Mouse (Mus musculus) stomach, embryonic 14.5 days (tissue): Measurements from ENCODE around the gene Sbds. TPM values are rescaled to one million over a fixed set of nuclear protein-coding genes. Genes with fewer than 3 reads are reported as not detected.
A peak's percentile ranks its signal among the peaks of the same experiment; 100 is the strongest.

Experiments used
- ATAC-seq: fragments of 200-750 bp; cut with Nextera tagmentation; 2 replicates; pipeline ENCODE4 v1.8.0; 2017; ENCODE audit warnings: low read depth, moderate TSS enrichment; ENCODE audit not compliant: insufficient number of reproducible peaks, insufficient read depth, low FRiP score
- H3K27ac ChIP-seq: fragments of 300-500 bp; sonication (generic); 2 replicates; pipeline ENCODE4 v1.5.1; 2014; ENCODE audit warnings: mild to moderate bottlenecking, low read length, moderate library complexity, mixed read lengths
- H3K27me3 ChIP-seq: fragments of 300-500 bp; sonication (generic); 2 replicates; pipeline ENCODE4 v1.6.1; 2014; ENCODE audit warnings: low read length, control low read depth, mixed read lengths; ENCODE audit not compliant: control insufficient read depth, insufficient read depth
- H3K36me3 ChIP-seq: fragments of 300-500 bp; sonication (generic); 2 replicates; pipeline ENCODE4 v1.6.1; 2014; ENCODE audit warnings: mild to moderate bottlenecking, control low read depth, low read length, moderate library complexity, mixed read lengths; ENCODE audit not compliant: control insufficient read depth, insufficient read depth
- H3K4me1 ChIP-seq: fragments of 300-500 bp; sonication (generic); 2 replicates; pipeline ENCODE4 v1.6.1; 2014; ENCODE audit warnings: low read length, control low read depth, mixed read lengths; ENCODE audit not compliant: control insufficient read depth, insufficient read depth
- H3K4me2 ChIP-seq: fragments of 300-500 bp; sonication (generic); replicated peaks from 2 replicates; pipeline ENCODE4 v1.6.1; 2014; ENCODE audit warnings: low read depth, low read length, control low read depth
- H3K4me3 ChIP-seq: fragments of 300-500 bp; sonication (generic); 2 replicates; pipeline ENCODE4 v1.5.1; 2014; ENCODE audit warnings: low read depth, low read length, control low read depth
- H3K9ac ChIP-seq: fragments of 300-500 bp; sonication (generic); replicated peaks from 2 replicates; pipeline ENCODE4 v1.6.1; 2014; ENCODE audit warnings: low read depth, mild to moderate bottlenecking, control low read depth, low read length, moderate library complexity, mixed read lengths
- H3K9me3 ChIP-seq: fragments of 300-500 bp; sonication (generic); 2 replicates; pipeline ENCODE4 v1.6.1; 2016; ENCODE audit warnings: low read depth, low read length, control low read depth; ENCODE audit not compliant: control insufficient read depth
- WGBS: fragments of 180-500 bp; shearing (Covaris S2); extraction: QIAGEN DNeasy Blood & Tissue Kit; methylation state at CpG from one replicate; pipeline ENCODE4 v1.1.7; 2014; 5-methylcytosine and 5-hydroxymethylcytosine counted together
- polyA plus RNA-seq: library from polyadenylated mRNA; unstranded; fragments of >200 nt; fragmentation: Nextera tagmentation; extraction: Ambion mirVana; gene quantifications from 2 replicates; pipeline ENCODE4 v1.2.1, GENCODE M21; 2014

Sbds gene
- polyA plus RNA-seq, 1 experiment from 2014 or later: 55.0 TPM

DNA sequence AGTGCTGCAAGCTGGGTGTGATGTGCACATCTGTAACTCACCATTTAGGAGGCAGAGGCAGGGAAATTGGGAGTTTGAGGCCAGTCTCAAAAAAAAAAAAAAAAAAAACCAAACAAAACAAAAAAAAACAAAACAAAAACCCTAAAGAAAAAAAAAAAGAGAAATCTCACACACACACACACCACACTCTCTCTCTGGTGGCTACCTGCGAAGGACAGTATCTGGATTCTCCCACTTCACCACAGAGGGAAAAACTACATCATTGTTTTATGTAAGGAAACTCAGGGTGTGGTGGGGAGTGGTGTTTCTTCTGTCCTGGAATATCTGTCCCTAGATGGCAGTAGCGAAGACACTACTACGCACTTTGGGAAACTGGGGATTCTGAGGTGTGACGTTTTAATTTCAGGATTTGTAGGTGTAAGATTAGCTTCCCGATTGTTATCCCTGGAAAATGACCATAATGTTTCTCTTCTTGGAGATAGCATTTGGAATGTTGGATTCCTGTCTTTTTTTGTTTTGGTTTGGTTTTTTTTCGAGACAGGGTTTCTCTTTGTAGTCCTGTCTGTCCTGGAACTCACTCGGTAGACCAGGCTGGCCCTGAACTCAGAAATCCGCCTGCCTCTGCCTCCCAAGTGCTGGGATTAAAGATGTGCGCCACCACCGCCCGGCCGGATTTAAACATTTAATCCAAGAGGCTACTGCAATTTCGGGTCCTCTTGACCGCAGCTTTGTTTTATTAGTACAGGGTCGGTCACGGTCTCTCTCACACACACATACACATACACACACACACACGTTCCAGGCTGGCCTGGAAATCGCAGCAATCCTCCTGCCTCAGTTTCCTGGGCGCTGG lies 940 bp downstream of the Sbds start:
- H3K4me2 ChIP-seq: peak overlapping the region; percentile 62
- no peaks in the 10 kb centered on the region for H3K9me3 ChIP-seq
- no peak for ATAC-seq
- WGBS: 16% methylated on average over 19 of the region's 19 CpGs
- H3K4me1 ChIP-seq: peaks cover 3% of the 10 kb centered on the region; the same call in 1 of the 2 replicates
- H3K9ac ChIP-seq: peak overlapping the region; percentile 60
- no peaks in the 10 kb centered on the region for H3K27me3 ChIP-seq
- peaks cover 31% of the 10 kb centered on the region for H3K36me3 ChIP-seq
- peak overlapping the region; percentile 73; the same call in 1 of the 2 replicates for H3K27ac ChIP-seq
- H3K4me3 ChIP-seq: peak overlapping the region; percentile 58

DNA sequence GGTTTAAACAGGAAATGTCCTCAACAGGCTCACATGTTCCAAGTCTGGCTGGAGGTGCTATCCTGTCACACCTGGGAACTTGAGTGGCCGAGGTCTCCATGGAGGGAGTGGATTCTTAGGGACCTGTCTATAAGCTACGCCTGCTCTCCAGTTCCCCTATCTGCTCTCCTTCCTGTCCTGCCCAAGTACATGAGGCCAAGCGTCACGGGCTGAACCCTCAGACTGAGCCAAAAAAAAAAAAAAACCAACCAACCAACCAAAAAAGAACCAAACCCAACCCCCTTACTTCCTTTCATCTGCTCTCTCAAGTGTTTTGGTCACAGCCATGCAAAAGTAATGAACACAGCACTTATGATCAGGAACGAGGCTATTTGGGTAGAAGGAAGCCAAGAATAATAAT lies 7.5 kb downstream of the Sbds start:
- no peak for ATAC-seq
- no peak overlapping the region for H3K27ac ChIP-seq
- no peak overlapping the region for H3K9ac ChIP-seq
- 71% methylated on average over 5 of the region's 5 CpGs for WGBS
- H3K4me3 ChIP-seq: no peak overlapping the region
- H3K4me2 ChIP-seq: no peak overlapping the region
- H3K4me1 ChIP-seq: no peaks in the 10 kb centered on the region
- H3K27me3 ChIP-seq: no peaks in the 10 kb centered on the region
- H3K36me3 ChIP-seq: peaks cover 76% of the 10 kb centered on the region
- no peaks in the 10 kb centered on the region for H3K9me3 ChIP-seq

DNA sequence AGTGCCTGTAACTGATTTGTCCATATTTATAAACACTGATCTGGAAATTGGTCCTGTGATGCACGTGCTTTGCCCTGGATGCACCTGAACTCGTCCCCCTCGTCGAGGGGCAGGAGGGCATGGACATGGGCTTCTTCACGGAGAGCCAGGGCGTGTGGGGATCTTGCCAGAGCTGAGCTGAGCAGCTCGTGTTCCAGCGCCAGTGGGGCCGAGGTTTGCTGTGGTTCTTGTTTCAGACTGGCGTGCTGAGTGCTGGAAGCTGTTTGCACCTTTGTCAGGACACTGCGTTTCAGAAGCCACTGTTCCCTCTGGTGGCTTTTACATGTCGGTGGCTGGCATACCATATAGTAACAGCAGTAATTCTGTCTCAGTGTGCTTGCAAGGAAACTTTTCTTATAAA lies 13.9 kb downstream of the Sbds start:
- no peak for ATAC-seq
- Histone ChIP-seq H3K9ac (no peak overlapping the region), H3K36me3 (peaks cover 72% of the 10 kb centered on the region), H3K27ac (no peak overlapping the region), H3K4me1 (no peaks in the 10 kb centered on the region), H3K9me3 (no peaks in the 10 kb centered on the region), H3K4me3 (no peak overlapping the region), H3K4me2 (no peak overlapping the region), H3K27me3 (no peaks in the 10 kb centered on the region)
- 92% methylated on average over 12 of the region's 12 CpGs for WGBS

DNA sequence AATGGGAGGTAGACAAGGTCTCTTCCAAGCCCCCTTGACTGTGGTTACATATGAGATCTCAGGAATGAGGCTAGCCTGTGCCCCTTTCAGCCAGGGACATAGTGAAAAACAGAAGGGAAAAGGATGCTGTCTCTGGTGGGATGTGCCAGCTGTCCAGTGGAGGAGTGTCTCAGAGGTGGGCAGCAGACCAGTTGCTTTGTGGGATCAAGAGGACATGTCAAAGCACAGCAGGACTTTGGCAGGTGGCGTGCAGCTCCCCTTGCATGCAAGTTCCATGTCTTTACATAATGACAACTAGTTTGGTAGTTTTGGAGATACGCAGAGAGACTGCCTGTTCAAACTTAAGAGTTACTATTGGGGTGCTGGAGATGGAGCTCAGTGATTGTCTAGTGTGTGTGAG lies 15.5 kb downstream of the Sbds start:
- H3K36me3 ChIP-seq: peaks cover 72% of the 10 kb centered on the region
- H3K4me3 ChIP-seq: no peak overlapping the region
- H3K27me3 ChIP-seq: no peaks in the 10 kb centered on the region
- no peaks in the 10 kb centered on the region for H3K4me1 ChIP-seq
- H3K4me2 ChIP-seq: no peak overlapping the region
- H3K9ac ChIP-seq: no peak overlapping the region
- no peak for ATAC-seq
- H3K9me3 ChIP-seq: no peaks in the 10 kb centered on the region
- no peak overlapping the region for H3K27ac ChIP-seq
- 92% methylated on average over 2 of the region's 2 CpGs for WGBS

DNA sequence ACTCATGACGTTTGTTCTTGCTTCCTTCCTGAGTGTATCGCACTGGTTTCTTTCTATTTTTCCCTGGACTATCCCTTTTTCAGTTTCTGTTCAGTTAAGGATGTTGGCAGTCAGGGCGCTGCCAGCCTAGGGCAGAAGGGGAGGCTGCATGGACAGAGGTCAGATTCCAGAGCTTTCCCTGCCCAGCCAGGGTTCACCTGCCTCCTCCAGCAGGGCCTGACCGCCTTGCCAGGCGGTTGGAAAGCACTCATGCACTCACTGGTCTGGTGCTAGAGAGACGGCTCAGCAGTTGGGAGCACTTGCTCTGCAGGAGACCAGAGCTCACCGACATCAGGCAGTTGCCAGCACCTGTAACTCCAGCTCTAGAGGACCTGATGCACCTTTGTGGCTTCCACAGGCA lies 16.1 kb downstream of the Sbds start:
- peaks cover 72% of the 10 kb centered on the region for H3K36me3 ChIP-seq
- whole genome bisulfite sequencing: 92% methylated on average over 7 of the region's 7 CpGs

DNA sequence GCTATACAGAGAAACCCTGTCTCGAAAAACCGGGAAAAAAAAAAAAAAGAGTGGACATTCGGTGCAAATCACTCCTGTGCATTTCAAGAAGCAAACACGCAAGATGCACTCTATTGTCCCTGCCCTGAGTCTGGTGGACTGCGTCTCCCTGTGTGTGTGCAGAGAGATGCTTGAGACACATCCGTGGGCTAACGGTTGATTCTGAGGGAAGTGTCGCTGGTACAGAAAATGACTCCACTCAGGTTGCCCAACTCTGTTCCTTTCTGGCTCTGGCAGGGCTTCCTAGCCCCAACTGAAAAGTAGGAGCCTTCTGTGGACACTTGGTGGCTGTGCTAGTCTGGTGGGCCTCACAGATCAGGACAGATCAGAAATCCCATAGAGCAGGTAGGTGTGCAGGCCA lies 19.0 kb downstream of the Sbds start:
- no peak overlapping the region for H3K27ac ChIP-seq
- no peak for ATAC-seq
- peaks cover 90% of the 10 kb centered on the region for H3K36me3 ChIP-seq
- WGBS: 94% methylated on average over 8 of the region's 8 CpGs
- H3K4me1 ChIP-seq: no peaks in the 10 kb centered on the region
- no peak overlapping the region for H3K9ac ChIP-seq
- H3K4me3 ChIP-seq: no peak overlapping the region
- no peak overlapping the region for H3K4me2 ChIP-seq
- H3K9me3 ChIP-seq: no peaks in the 10 kb centered on the region
- no peaks in the 10 kb centered on the region for H3K27me3 ChIP-seq

More for the DNA sequence above, 16.1 kb downstream of the Sbds start:
- Histone ChIP-seq H3K4me2 (no peak overlapping the region), H3K4me3 (no peak overlapping the region), H3K9ac (no peak overlapping the region), H3K27ac (no peak overlapping the region), H3K27me3 (no peaks in the 10 kb centered on the region), H3K4me1 (no peaks in the 10 kb centered on the region), H3K9me3 (no peaks in the 10 kb centered on the region)
- no peak for ATAC-seq

DNA sequence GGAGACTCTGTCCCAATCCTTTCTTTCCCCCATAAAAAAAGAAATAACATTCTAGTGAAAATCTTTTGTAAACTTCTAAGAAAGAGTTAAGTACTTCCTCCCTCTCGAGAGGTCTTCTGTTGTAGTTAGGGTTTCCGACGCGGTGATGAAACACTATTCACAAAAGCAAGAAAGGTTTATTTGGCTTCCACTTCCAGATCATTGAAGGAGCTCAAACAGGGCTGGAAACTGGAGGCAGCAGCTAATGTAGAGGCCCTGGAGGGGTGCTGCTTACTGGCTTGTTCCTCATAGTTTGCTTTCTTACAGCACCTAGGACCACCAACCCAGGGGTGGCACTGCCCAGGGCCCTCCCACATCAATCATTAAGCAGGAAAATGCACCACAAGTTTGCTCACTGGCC lies 27.2 kb downstream of the Sbds start:
- WGBS: 48% methylated on average over 4 of the region's 4 CpGs
- Histone ChIP-seq H3K4me3 (no peak overlapping the region), H3K27ac (no peak overlapping the region), H3K4me1 (peaks cover 16% of the 10 kb centered on the region), H3K36me3 (peaks cover 30% of the 10 kb centered on the region), H3K27me3 (no peaks in the 10 kb centered on the region), H3K9me3 (no peaks in the 10 kb centered on the region), H3K9ac (no peak overlapping the region), H3K4me2 (no peak overlapping the region)
- ATAC-seq: no peak

DNA sequence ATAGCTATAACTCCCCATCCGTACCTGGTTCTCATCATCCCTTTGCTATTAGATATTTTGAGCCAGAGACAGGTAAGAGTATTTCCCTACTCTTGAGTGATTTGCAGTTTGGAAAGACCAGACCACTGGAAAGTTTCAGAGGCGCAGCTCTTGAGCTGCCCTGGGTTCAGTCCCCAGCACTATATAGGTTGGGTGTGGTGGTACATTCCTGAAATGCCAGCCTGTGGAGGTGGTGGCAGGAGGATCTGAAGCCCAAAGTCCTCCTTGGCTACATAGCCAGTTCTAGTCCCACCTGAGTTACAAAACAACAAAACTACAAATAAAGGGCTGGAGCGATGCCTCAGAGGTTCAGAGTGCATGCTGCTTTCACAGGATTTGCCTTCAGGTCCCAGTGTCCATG lies 28.5 kb downstream of the Sbds start:
- no peaks in the 10 kb centered on the region for H3K27me3 ChIP-seq
- no peak overlapping the region for H3K4me2 ChIP-seq
- no peak overlapping the region for H3K4me3 ChIP-seq
- no peak for ATAC-seq
- H3K27ac ChIP-seq: no peak overlapping the region
- WGBS: 89% methylated on average over 3 of the region's 3 CpGs
- peaks cover 17% of the 10 kb centered on the region for H3K36me3 ChIP-seq
- no peak overlapping the region for H3K9ac ChIP-seq
- H3K4me1 ChIP-seq: peaks cover 18% of the 10 kb centered on the region
- no peaks in the 10 kb centered on the region for H3K9me3 ChIP-seq
